Mouse (Mus musculus) urinary bladder, postnatal 14 days (tissue): Measurements from ENCODE around the gene Haspin.

Experiments used
- DNase-seq: peaks from one replicate; pipeline ENCODE4 v3.0.0; 2021; ENCODE audit warnings: low spot score

Haspin gene

DNA sequence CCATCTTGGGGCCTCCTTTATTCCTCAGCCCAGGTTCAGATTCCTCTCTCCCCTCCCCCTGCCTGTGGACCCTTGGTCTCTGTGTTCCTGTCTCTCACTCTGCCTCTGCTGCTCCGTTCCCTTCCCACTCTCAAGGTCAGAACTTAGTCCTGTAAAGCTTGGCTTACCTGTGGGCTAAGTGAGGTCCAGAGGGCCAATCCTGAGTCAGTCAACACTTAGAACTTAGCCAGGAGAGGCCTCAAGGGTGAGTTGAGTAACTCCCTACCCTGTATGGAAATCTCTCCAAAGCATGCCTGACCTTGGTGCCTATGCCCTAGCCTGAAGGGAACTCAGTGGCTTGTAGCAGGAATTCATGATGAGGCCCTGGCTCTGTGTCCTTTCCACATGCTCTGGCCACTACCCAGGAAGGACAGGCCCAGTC, 6.2 kb upstream of the Haspin start:
- no peak for DNase-seq

DNA sequence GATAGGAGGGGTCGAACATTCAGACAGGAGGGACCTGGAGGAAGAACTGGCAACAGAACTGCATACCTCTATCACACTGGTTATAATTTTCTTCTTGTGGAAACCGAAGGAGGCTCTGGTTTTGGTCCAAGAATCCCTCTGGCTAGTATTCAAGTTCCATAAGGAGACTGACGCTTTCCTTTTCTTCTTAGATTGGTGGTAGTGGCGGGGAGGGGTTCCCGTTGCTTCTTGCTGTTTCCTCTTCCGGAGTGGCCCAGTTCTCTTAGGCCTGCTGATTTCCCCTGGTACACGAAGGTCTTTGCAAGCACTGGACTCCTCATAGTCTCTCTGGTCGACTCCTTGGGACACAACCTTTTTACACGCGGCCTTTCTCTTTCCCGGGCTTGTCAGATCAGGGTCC, 978 bp downstream of the Haspin start:
- no peak for DNase-seq

DNA sequence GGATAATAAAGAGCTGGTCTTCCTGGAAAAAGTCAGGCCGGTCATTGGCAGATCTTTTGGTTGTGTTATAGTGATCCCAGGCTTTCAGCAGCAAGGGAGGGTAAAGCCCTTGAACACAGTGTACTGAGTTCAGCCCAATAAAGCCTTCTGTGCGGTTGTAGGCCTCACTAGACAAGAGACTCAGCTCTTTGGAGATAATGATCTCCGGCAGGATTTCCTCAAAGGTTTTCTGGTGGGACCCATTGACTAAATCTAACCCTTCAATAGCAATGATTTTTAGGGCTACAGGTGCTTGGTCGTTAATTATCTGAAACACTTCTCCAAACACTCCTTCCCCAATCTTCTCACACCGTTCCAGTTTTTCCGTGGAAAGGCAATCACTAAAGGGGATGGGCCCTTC, 1.5 kb downstream of the Haspin start:
- DNase-seq, result no peak

DNA sequence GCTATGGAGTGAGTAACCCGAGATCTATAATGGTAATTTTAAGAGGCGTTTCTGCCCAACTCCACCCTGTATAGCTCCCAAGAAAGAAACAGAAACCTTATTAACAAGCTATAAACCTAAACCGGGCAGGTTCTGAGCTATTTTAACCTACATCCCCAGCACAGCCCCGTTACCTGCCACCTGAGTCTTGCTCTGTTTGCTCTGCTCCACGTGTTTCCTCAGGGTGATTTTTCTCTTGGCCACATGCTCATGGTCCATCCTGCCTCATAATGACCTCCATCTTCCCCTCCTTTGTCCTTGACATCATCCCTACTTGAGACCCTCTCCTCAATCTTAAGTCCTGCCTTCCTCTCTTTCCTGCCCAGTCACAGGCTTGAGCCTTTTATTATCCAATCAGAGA, 3.9 kb downstream of the Haspin start:
- no peak for DNase-seq

DNA sequence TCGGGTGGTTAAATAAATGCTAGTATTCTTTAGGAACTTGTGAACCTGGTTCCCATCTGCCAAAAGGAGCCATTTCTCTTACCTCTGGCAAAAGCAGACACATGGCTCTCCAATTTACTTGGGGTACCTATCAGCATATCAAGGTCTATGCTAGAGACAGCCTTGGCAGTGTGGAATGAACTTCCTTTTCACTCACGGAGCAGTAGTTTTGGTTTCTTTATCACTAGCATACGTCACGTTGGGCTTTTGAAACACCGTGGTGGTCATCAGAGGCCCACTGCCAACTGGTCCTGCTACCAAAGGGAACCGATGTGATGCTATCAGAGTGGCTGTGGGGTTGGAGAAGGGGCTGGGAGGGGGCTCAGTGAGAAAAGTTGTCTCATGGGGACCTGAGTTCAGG, 5.1 kb downstream of the Haspin start:
- DNase-seq, result no peak

DNA sequence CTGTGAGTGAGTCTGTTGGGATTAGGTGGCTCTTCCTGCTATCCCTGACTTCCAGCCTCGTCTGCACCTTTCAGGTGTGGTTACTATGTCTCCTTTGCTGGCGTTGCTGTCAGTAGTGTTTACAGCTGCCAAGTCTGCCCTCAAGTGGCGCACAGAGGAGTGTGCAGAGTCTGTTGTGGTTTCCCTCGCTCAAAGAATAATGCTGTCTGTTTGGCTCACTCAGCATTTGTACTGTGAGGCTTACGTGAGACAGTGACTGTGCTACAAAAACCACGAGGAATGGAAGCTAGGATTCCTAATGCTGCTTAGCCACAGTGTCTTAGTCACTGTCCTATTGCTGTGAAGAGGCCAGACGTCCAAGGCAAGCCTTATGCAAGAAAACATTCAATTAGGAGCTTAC, 7.1 kb downstream of the Haspin start:
- no peak for DNase-seq

DNA sequence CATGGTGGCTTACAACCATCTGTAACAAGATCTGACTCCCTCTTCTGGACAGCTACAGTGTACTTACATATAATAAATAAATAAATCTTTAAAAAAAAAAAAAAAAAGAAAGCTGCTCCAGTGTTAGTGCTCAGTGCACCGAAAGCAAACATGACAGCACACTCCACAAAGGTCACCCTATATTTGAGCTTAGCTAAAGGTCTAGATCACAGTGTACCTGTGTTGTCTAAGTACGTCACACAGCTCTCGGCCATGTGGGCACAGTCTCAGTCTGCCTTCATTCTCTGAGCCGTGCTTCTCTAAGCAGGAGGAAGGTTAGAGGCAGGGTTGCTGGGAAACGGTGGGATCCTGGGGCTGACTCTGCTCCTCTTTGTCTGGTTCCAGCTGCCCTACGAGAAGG, 11.6 kb downstream of the Haspin start:
- DNase-seq, result no peak

DNA sequence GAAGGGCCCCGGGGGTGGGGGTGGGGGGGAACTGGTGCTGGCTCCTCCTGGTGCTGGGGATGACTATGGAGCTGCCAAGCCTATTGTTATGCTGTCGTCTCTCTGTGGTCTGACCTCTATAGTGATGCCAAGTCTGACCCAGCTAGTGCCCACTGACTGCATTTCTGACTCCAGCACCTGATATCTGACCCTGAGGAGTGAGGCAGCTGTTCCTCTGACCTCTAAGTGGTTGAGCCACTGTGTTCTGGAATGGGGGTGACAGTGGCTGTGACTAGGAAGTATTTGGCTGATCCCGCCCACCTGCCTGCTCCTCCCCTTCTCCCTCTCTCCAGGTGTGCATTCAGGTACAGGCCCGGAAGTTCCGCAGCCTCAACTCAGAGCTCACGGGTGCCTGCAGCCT, 26.7 kb downstream of the Haspin start:
- no peak for DNase-seq

DNA sequence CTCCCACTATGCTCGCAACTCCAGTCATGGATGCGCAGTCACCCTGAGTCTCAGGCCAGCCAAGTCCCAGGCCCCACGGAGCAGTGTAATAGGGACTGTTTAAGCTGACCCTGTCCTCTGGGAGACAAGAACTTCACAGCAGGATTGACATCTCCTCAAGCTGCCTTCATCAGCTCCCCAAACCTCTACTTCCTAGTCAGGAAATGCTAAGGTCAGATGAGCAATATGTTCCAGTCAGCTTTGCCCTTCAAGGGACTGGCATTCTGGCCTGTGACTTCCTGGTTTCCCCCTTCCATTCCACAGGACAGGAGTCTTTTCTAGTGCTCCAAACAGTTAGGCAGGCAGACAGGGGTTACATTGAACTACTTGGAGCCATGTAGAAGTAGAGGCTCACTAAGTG, 28.2 kb downstream of the Haspin start:
- no peak for DNase-seq

DNA sequence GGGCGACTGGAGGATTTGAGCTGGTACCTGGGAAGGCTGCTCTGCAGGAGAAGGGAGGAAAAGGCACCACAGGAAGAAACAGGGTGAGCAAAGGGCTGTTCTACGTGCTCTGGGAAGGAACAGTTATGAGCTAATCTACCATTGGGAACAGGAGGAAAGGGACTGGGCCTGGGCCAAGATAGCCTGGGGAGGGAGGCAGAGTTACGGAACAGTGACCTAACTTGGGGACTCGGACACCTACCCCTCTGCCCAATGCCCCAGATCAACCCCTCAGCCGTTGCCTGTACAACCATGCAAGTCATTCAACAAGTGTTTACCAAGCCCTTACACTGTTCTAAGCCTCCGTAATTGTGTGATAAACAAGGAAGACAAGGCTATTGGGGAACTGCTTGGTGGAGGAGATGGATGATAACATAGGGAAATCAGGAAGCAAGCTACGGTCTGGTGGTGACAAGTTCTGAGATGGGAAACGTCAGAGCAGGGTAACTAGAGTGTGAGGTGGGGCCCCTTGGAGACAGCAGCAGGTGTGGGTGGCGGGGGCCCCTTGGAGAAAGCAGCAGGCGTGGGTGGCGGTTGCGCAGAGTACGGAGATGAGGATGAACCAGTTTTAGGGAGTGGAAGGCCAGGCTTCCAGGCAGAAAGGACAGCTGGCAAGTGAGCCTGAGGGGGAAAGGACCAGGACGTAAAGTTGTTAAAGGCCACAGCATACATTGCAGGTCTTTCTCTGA, 29.0 kb downstream of the Haspin start:
- DNase-seq, result peak; percentile 18

DNA sequence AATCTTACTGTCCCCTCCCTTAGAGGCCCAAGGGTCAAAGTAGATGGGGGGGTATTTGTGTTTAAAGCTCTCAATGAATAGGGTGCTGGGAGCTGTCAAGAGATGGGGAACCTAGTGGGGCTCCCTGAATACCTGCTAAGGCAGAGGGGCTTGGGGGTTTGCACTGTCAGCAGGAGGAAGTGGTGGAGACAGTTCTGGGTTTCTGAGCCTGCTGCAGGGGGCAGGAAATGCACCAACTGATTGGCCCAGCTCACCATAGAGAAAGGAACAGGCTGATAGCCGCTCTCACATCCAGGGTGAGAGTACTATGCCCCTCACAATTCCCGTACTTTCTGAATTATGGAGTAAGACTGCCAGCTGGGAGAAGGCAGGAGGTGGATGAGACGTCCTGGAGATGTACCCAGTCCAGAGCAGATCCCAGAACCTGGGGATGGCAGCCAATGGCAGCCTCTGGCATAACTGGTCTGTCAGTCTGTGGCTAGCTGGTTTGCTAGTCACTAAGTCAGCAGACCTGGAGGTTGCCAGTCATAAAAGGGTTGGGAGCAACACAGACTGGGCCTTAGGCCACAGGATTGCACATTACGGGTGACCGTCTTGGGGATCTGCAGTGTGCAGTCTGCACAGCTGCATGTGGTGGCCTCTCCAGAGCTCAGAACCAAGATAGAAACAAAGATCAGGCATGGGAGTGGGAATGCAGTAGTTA, 29.7 kb downstream of the Haspin start:
- DNase-seq, result no peak

DNA sequence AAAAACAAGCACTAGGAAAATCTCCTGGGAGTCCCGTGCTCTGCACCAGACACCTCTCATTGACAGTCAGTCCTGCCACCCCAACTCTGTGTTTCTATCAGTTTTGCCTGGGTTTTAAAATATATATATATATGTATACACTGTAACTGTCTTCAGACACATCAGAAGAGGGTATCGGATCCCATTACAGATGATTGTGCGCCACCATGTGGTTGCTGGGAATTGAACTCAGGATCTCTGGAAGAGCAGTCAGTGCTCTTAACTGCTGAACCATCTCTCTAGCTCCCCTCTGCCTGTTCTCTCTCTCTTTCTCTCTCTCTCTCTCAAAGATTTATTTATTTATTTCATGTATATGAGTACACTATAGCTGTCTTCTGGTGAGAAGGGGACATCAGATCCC, 30.7 kb downstream of the Haspin start:
- DNase-seq, result peak; percentile 45

DNA sequence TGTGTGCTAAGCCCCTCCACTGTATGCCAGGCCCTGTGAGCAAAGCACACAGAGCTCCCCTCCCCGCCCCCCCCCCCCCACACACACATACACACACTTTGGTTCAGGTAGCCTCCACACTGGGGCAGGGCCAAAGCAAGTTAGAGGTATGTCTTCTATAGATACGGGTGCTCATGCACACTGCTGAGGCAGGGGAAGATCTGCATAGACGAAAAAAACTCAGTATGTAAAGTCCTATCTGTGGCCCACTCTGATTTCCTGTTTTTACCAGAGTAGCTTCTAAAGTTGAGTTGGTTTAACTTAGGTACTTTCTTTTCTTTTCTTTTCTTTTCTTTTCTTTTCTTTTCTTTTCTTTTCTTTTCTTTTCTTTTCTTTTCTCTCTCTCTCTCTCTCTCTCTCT, 32.8 kb downstream of the Haspin start:
- no peak for DNase-seq

DNA sequence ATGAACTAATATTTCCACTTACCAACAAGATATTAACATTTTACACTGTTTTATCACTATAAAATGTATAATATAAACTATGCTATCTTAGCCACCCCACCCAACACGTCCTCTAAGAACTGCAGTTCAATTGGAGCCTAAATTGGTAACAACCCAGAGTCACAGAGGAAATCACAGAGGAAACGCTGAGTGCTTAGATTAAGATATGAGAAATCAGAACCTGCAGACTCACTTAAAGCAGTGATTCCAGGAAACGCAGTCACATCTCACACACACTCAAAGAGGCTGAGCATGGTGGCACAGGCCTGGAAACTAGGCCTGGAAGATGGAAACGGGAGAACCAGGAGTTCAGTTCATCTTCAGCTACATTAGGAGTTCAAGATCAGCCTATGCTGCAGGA, 36.8 kb downstream of the Haspin start:
- DNase-seq, result no peak

DNA sequence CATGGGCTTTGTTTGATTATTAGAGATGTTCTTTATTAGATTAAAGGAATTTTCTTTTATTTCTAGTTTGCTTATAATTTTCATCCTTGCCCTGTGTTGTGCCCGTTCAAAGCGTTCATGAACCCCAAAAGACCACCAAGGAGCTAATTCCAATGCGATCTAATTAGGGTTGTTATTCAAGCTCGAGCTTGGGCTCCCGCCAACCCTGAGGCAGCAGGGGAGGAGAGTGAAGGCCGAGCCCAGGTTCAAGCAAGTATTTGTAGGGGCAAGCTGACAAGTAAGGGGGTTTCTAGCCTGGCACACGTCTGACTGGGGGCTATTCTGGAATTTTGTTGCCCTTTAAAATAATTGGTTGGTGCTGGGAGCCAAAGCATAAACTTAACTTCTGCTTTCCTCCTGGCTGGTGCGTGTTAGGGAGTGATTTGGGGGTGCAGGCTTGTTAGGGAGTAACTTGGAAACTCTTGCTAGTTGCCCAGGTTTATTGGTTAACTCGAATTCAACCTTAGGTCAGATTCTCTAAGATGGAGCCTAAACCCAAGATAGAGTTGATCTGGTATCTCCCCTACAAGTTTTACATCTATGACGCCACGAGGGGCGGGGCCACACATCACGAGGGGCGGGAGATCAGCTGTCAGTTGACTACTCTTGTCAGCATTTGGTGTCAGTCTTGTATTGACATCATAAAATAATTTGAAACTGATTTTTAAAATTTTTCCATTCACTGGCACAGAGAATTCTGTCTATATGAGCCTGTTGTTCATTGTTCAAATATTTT, 37.9 kb downstream of the Haspin start:
- DNase-seq, result no peak

DNA sequence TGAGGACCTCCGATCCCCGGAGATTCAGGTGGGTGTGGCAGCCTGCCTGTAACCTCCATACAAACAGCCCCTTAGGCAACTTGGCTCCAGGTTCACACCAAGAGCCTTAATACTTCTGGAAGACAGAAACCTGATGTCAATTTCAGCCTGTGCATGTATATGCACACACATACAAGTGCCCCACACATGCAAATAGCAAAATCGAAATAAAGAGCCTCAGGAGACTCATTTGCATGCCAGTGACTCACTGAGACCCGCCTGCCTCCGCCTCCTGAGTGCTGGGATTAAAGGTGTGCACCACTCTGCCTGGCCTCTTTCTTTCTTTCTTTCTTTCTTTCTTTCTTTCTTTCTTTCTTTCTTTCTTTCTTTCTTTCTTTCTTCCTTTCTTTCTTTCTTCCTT, 39.2 kb downstream of the Haspin start:
- DNase-seq, result no peak

DNA sequence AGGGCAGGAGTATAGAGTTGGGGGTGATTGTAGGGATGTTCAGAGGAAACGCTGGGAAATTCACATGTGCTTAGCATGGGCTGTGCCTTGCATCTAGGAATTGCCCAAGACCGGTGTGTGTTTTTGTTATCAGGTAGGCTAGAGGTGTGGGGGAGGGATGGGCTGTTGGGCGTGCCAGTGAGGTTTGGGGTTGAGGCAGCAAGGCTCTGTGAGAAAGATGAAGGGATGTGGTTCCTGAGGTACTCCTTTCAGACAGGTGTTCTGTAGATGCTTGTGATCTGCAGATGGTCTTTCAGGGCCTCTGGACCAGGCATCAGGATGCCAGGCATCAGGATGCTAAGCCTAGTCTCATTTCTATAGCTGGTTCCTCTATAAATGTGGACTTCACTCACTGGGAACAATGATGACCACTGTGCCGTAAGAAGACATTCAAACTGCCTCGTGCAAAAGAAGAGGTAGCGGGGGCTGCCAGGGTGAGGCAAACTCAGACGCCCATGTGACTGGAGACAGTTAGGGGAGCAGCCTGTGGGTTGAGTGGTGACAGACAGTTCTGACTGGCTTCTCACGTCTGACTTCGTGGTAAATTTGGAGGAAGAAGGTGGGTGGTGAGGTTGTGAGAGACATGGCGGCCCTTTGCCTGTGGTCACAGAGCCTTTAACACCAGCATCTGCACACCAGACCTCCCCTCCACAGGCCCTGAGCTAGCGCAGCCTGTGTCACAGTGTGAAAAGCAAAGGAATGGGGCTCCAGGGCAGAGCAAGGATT, 43.7 kb downstream of the Haspin start:
- no peak for DNase-seq

DNA sequence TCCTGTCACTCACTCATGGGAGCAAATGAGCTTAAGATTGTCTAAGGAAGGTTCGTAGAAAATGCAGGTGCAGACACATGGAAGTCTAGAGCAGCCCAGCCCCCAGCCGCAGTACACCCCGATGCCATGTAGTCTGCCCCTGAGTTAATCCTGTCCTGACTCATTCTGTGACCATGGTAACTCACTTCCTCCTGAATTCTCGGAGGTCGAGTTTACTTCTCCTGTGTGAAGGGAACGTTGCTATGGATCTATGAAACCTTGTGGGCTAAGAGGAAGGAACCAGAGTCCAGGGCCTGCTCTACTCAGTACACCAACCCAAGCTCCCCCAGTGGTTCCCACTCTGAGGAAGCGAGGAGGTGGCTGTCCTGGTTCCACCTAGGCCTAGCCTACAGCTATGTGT, 45.2 kb downstream of the Haspin start:
- DNase-seq, result no peak

DNA sequence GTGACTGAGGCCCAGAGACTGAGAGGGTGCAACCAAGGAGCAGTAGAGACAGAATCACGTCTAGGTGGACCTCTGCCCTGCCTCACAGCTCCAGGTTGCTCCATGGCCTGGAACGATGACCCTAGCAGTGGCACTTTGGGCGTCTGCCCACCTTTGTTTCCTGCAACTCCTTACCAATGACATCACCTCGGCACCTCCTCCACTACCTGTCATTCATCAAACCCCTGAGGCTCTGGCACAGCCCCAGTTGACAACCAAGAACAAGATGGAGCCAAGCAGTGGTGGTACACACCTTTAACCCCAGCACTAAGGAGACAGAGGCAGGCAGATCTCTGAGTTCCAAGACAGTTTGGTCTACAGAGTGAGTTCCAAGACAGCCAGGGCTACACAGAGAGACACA, 46.0 kb downstream of the Haspin start:
- DNase-seq, result no peak

DNA sequence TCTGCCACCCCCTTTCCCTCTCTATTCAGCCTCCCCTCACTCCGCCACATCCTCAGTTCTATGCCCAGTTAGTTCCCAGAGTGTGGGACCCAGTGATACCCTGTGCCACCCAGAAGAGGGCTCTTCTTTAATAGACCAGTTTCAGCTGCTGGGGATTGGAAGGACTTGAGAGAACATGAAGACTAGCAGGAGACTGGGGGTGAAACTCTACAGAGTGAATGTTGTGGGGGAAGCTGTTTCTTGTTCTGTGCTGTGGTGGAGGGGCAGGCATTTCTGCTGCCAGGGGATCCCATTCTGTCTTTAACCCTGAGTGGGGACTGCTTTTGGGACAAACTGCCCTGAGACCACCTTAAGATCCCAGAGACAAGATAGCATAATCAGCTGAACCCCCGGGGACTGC, 47.3 kb downstream of the Haspin start:
- no peak for DNase-seq

DNA sequence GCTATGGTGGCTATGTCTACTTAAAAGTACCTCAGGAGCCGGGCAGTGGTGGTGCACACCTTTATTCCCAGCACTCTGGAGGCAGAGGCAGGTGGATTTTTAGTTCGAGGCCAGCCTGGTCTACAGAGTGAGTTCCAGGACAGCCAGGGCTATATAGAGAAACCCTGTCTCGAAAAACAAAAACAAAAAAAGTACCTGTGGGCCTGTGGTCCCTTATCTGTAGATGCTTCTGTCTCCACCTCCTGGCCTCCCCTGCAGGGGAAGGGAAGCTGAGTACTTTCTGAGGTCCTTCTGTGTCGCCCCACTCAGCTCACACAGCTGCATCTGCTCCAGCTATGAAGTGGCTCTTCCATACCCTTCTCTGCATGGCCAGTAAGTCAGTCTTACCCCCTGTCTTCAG, 47.8 kb downstream of the Haspin start, which contains the start of gene Itgae:
Itgae (plus strand) TSS at position 301 of the 400 bp plus-strand sequence.
- no peak for DNase-seq
